Mouse (Mus musculus): ENCODE measurements at regions not wholly inside any gene's neighbourhood (a gene's known extent, or its start where the extent isn't known, plus 50 kb on each side); places are given as distances from the start of the nearest gene placed in this dataset.

- no peaks in the 10 kb centered on the region for H3K36me3 ChIP-seq (replicated peaks)
- no peak overlapping the region for H3K4me2 ChIP-seq
- no peak overlapping the region for H3K9ac ChIP-seq
- WGBS: 89% methylated on average over 4 of the region's 4 CpGs
- no peak for ATAC-seq (ENCODE audit: low FRiP score)
- H3K27ac ChIP-seq: no peak overlapping the region
- no peaks in the 10 kb centered on the region for H3K4me1 ChIP-seq
- no peaks in the 10 kb centered on the region for H3K9me3 ChIP-seq
- no peaks in the 10 kb centered on the region for H3K27me3 ChIP-seq
- H3K4me3 ChIP-seq (replicated peaks): no peak overlapping the region
Measured at GRCm38 (mm10) chr15:29356395-29356794, 816.0 kb upstream of the Ctnnd2 start.

- Histone ChIP-seq H3K4me3 (replicated peaks) (no peak overlapping the region), H3K9ac (no peak overlapping the region), H3K4me1 (no peaks in the 10 kb centered on the region), H3K4me2 (no peak overlapping the region), H3K36me3 (replicated peaks) (no peaks in the 10 kb centered on the region), H3K9me3 (no peaks in the 10 kb centered on the region), H3K27me3 (no peaks in the 10 kb centered on the region), H3K27ac (no peak overlapping the region)
- ATAC-seq (ENCODE audit: low FRiP score): no peak
- WGBS: 81% methylated on average over 4 of the region's 4 CpGs
Measured at GRCm38 (mm10) chr15:29399881-29400280, 772.5 kb upstream of the Ctnnd2 start.

GRCm38 (mm10) chr15:29433033-29433739, 739.2 kb upstream of the Ctnnd2 start:
- H3K27me3 ChIP-seq: no peaks in the 10 kb centered on the region
- no peaks in the 10 kb centered on the region for H3K36me3 ChIP-seq (replicated peaks)

GRCm38 (mm10) chr15:29437699-29438326, 734.6 kb upstream of the Ctnnd2 start:
- Histone ChIP-seq H3K36me3 (replicated peaks) (no peaks in the 10 kb centered on the region), H3K9me3 (no peaks in the 10 kb centered on the region), H3K4me3 (replicated peaks) (no peak overlapping the region), H3K27ac (0 out of 2 replicates have a peak overlapping the region, but pooled peaks have one; percentile 36), H3K4me1 (peaks cover 15% of the 10 kb centered on the region; the same call in 1 of the 2 replicates), H3K9ac (no peak overlapping the region), H3K4me2 (no peak overlapping the region), H3K27me3 (no peaks in the 10 kb centered on the region)
- WGBS: 43% methylated on average over 3 of the region's 3 CpGs
- ATAC-seq (ENCODE audit: low FRiP score): peak; percentile 68; the same call in 1 of the 2 replicates

More at GRCm38 (mm10) chr15:29433033-29433739, 739.2 kb upstream of the Ctnnd2 start:
- WGBS: 10% methylated on average over 4 of the region's 4 CpGs
- peak; percentile 66 for ATAC-seq (ENCODE audit: low FRiP score)
- no peaks in the 10 kb centered on the region for H3K9me3 ChIP-seq
- H3K4me3 ChIP-seq (replicated peaks): no peak overlapping the region
- peaks cover 15% of the 10 kb centered on the region; the same call in 1 of the 2 replicates for H3K4me1 ChIP-seq
- no peak overlapping the region for H3K9ac ChIP-seq
- H3K27ac ChIP-seq: 0 out of 2 replicates have a peak overlapping the region, but pooled peaks have one; percentile 21
- H3K4me2 ChIP-seq: no peak overlapping the region

GRCm38 (mm10) chr15:29447876-29448275, 724.5 kb upstream of the Ctnnd2 start:
- Histone ChIP-seq H3K27ac (no peak overlapping the region), H3K4me1 (no peaks in the 10 kb centered on the region), H3K9me3 (no peaks in the 10 kb centered on the region), H3K4me3 (replicated peaks) (no peak overlapping the region), H3K9ac (no peak overlapping the region), H3K36me3 (replicated peaks) (no peaks in the 10 kb centered on the region), H3K4me2 (no peak overlapping the region), H3K27me3 (no peaks in the 10 kb centered on the region)
- WGBS: 95% methylated on average over 2 of the region's 2 CpGs
- ATAC-seq (ENCODE audit: low FRiP score): no peak

- Histone ChIP-seq H3K36me3 (replicated peaks) (no peaks in the 10 kb centered on the region), H3K4me2 (no peak overlapping the region), H3K27ac (no peak overlapping the region), H3K9ac (no peak overlapping the region), H3K27me3 (no peaks in the 10 kb centered on the region), H3K4me3 (replicated peaks) (no peak overlapping the region), H3K9me3 (no peaks in the 10 kb centered on the region), H3K4me1 (no peaks in the 10 kb centered on the region)
- 74% methylated on average over 2 of the region's 2 CpGs for WGBS
- no peak for ATAC-seq (ENCODE audit: low FRiP score)
Measured at GRCm38 (mm10) chr15:29485136-29485535, 687.3 kb upstream of the Ctnnd2 start.

GRCm38 (mm10) chr15:29529974-29530373, 642.4 kb upstream of the Ctnnd2 start:
- Histone ChIP-seq H3K9ac (no peak overlapping the region), H3K4me2 (no peak overlapping the region), H3K36me3 (replicated peaks) (no peaks in the 10 kb centered on the region), H3K4me3 (replicated peaks) (no peak overlapping the region), H3K27me3 (no peaks in the 10 kb centered on the region), H3K27ac (no peak overlapping the region), H3K9me3 (no peaks in the 10 kb centered on the region), H3K4me1 (no peaks in the 10 kb centered on the region)
- ATAC-seq (ENCODE audit: low FRiP score): no peak
- 41% methylated on average over 2 of the region's 2 CpGs for WGBS

- Histone ChIP-seq H3K4me3 (replicated peaks) (no peak overlapping the region), H3K27me3 (no peaks in the 10 kb centered on the region), H3K36me3 (replicated peaks) (no peaks in the 10 kb centered on the region), H3K4me2 (no peak overlapping the region), H3K9ac (no peak overlapping the region), H3K4me1 (no peaks in the 10 kb centered on the region), H3K27ac (no peak overlapping the region), H3K9me3 (no peaks in the 10 kb centered on the region)
- WGBS: 100% methylated on average over 1 of the region's 1 CpGs
- no peak for ATAC-seq (ENCODE audit: low FRiP score)
Measured at GRCm38 (mm10) chr15:29568411-29568810, 604.0 kb upstream of the Ctnnd2 start.
